Mouse (Mus musculus): ENCODE data around the gene Abtb2.

DNA sequence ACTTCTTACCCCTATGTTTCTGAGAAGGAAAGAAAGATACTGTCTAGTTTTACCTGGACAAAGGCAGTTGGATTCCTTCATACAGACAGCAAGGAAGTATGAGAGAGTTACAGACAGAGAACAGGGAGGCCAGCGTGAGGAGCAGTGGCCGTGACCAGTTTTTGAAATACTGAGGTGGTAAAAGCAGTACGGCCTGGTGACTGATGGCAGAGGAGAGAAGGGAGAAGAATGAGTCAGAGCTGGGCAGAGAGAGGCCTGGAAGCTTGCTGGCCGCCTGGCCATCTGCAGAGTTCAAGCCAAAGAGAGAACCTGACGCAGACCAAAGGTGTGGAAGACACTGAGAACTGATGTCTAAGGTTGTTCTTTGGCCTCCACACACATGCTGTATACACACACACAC lies 109.3 kb downstream of the Abtb2 start:
- TF ChIP-seq POLR2A (IDR thresholded peaks at IDR 0.05; ENCODE audit: borderline replicate concordance, control insufficient read depth, low read depth, low read length) (no peak), CTCF (IDR thresholded peaks at IDR 0.05; ENCODE audit: control insufficient read depth, insufficient read depth, low read length) (no peak)

Data from bone marrow, adult 2 months (tissue).